Mouse (Mus musculus) CD4-positive helper T cell, adult 2 months (primary cell): Measurements from ENCODE around the gene Rcan2.
A peak's percentile ranks its signal among the peaks of the same experiment; 100 is the strongest.

Experiments
- DNase-seq: peaks from one replicate; pipeline ENCODE4 v3.0.0-alpha.2; 2012; ENCODE audit warnings: low read depth, missing footprints, low spot score

Rcan2 gene

DNA sequence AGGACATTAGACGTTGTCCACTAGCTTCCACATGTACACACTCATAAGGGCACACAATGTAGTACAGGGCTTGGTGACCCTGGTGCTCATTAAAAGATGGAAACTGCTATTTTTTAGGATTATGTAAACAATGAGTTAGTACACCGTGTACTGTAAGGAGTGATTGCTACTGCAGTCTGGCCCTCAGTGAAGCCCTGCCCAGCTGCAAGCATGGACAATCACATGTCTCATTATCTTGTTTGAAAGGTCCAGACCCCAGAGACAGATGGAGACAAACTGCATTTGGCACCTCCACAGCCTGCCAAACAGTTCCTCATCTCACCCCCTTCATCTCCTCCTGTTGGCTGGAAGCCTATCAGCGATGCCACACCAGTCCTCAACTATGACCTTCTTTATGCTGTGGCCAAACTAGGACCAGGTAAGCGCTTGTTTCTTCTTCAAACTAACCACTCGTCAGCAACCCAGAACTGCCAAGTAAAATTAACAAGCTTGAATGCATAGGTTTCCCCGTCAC is 219.6 kb downstream of the Rcan2 start:
- no peak for DNase-seq

DNA sequence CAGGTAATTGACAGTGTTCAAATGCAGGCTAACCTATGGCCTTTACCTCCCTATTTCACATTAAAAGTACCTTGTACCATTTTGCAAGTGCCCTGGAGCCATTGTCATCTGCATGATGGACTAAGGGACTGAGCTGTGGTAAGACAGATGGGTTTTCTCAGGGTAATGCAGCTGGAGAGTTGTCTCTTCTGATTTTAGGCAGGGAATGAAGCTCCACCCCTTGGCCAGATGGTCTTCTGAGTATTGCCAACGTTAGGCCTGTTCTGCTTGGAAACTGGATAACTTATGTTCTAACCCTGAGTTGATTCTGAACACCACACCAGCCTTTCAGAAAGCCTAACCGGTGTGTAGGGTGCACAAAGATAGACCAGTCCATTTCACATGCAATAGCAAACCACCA is 222.7 kb downstream of the Rcan2 start:
- DNase-seq: no peak

DNA sequence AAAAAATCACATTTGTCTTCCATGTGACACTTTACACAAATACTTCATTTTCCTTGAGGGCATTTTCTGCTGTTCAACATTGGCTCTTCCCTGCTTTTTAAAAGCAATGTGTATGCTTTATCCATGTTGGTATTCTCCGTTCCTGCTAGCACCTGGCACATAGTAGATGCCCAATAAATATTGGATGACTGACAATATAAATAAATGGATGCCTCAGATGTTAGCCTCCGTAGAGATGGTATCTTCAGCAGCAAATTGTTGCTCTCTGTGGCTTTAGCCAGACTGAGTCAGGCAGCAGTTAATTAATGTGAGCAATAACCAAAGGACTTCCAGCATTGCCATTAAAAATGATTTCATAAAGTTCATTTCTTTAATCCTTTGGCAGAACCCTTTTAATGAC is 223.9 kb downstream of the Rcan2 start:
- no peak for DNase-seq

DNA sequence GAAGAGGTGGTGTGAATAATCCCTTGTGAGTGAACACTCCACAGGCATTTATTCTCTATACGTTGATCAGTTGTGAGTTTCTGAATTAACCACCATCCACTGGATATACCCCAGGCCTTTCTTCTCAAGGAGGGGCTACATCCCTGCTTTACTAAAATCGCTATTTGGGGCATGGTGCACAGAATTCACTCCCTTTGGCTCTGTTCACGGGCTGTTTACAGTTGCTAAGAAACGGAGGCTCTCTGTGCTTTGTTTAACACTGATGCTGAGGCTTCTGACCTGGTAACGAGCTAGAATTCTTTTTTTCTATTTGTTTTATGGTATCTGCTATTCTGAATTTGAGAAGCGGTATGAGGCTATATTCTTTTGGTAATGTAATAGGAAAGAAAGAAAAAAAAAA is 224.8 kb downstream of the Rcan2 start:
- DNase-seq: no peak

DNA sequence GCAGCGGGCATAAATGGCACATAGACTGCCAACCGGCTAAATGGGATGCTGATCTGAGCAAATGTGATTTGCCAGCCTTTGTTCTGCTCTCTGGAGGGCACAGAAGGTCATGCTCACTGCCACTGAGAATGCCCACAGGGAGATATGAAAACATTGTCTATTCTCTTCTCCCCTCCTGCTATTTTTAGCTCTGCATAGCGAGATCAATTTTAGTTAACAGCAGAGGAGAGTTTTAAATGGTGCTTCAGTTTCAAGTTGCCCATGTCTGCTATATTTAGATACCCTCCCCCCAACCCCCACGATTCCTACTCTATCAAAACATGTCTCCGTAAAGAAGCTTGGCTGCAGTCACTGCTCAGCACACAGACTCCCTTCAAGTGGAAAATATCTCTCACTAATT is 225.2 kb downstream of the Rcan2 start:
- DNase-seq: no peak

DNA sequence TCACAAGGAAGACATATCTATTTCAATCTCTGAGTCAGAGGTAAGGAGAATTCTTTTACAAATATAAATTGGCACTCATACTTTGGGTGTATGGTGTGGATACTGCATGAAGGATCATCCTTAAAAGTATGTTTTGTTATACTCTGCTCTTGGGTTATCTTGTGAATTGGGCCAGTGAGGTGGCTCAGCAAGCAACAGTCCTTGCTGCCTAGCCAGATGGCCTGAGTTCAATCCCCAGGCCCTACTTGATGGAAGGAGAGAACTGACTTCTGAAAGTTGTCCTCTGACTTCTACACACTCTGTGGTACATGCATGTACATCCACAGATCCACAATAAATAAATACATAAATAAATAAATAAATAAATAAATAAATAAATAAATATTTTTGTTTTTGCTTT is 225.6 kb downstream of the Rcan2 start:
- DNase-seq: no peak

DNA sequence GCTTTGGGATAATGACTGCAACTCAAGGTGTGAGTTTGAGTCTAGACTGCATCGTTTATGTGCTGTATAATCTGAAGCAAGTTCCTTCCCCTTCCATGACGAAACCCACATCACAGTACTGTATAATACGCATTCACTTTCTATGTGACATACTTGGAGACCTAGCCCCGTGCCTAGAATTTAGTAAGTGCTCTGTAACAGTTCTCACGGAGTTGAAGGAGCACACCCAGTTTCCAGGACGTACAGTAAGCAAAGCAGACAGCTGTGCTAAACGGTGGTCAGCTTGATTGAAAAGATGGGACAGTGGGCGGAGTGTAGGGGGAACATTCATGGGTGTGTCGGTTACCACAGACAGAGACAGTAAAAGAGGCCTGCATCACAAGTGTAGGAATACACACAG is 226.2 kb downstream of the Rcan2 start:
- no peak for DNase-seq

DNA sequence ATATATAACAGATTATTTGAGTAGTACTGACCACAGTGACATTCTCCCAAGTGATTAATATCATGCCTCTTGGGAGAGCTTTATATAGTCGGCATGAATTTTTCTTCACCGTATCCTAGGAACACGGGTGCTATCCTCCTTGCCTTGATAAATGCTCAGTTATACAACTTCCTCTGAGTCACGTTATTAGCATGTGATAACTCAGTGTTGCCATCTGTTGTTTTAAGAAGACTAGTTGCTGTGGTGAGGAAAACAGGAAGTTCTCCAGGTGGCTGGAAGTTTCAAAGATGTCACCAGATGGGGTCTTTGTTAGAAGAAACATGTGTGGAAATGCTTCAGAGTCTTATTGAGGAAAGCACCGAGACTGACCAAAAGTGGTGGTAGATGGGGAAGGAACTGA is 228.5 kb downstream of the Rcan2 start:
- no peak for DNase-seq

DNA sequence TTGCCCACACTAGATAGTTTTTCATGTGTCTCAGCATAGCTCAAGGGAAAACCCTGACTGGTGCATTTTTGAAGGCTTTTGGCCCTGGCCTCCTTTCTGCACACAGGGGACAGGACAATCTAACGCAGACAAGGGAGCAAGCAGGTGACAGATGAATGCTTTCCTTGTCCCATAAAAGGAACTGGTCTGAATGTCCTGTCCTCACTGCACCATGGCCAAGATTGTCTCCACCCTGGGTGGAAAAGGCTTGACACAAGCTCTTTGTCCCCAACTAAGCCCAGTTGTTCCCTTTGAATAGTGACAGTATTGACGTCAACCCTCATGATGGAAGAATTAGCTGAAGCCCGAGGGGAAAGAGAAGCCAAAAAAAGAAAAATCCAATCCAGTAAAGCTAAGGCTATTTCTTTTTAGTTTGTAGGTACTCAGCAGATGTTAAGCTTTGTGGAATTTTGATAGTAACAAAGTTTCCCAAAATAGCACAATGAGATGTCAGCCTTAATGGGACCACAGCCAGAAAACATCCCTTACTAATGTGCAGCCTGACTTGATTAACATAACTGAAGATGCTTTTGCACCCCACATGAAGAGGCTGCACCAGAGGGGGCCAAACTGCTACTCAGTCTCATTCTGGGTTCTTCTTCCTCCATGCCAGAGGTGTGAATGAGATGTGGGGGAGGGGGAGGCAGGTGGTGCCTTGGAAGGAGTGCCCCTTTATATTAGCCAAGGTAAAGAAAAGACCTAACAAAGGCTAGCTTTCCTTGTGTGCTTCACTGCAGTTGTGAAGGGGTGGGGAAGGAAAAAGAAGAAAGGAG is 229.8 kb downstream of the Rcan2 start:
- DNase-seq: no peak

DNA sequence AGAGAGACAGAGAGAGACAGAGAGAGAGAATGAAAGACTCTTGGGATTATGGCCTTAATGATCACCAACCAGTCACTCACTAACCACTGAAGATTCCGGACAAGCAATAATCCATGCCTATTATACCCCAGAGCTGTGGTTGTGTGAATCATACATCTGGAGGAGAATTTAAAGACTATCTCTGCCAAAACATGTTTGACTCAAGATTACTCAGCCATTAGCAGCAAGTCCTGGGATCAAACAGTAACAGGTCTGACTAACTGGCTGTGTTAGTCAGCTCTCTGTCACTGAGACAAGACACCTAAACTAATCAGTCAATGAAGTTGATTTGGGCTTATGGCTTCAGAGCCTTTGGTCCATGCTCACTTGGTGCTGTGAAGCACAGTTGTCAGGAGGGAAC is 233.9 kb downstream of the Rcan2 start:
- no peak for DNase-seq

DNA sequence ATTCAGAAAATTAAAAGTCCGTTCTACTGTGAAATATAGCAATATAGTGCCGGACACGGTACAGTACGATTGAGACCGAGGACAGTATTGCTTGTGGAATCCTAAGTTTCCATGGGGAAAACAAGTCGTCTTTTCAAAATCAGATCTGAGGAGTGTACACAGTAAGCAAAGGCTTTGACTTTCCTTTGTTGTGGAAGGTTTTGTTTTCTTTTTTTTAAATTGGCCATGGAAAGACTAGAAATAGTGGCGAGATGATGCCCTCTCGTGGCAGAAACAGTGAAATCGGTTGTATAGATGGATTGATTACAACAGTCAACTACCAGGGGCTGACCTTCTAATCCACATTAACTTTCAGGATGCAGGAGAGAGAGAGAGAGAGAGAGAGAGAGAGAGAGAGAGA is 237.5 kb downstream of the Rcan2 start:
- DNase-seq: no peak

DNA sequence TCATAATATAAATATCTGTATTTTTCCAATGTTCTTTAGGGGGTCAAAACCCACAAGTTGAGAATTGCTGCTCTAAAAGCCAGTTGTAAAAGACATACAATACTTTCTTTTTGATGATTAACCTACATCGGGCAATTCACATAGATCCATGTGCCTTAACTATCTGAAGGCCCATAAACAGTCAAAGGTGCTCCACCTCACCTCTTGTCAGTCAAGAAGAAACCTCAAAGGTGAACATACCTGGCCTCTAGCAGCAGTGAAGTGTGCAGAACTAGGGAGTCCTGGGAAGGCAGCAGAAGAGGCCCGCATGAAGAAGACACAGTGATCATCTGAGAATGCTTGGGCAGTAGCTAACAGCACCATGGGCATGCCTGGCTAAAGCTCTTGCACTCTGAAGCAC is 239.3 kb downstream of the Rcan2 start:
- DNase-seq: no peak

DNA sequence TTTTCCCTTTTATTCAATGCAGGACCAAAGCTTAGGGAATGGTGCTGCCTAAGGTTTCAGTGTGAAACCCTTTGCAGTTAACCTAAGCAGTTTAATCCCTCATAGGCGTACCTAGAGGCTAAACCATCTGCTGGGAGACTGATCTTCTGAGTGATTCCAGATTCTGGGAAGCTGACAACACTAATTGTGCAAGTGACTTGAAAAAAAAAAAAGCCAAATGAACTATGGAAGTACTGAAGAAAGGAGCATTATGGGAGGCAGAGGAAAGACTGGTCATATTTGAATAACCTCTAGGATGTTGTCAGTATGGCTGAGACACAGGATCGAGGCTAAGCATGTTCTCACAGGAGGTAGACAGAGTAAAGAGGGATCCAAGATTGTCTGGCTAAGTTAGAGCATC is 241.2 kb downstream of the Rcan2 start:
- DNase-seq: no peak

DNA sequence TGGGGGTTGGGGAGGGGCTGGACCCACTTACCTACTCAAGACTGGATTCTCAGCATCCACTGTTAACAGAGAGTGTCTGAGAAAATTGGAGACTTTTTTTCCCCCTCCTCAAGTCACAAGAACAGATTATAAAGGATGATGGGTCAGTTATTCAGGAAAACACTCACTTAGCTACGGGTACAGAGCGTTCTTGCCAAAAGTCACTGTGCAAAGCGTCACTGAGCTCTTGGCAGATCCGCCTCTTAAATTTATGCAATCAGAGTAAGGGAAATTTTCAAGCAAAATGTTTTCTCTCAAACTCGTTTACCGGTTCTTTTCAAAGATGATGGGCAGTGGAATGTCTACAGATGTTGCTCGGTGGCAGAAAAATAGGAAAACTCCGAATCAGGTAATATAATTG is 241.7 kb downstream of the Rcan2 start:
- no peak for DNase-seq

DNA sequence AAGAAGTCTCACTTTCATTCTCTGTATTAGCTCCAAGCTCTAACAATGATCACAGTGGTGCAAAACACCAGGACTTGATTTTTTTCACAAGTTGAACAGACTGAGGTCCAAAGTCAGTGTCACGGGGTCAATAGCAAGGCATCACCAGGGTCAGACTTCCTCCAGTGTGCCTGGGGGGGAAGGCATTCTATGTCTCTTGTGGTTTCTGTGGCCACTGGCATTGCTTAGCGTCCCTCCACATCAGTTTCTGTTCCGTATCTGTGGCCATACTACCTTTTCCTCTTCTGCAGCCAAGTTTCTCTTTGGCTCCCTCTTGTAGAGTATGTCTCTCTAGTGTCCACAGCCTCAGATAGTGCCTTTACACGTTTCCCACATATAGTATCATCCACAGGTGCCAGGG is 252.3 kb downstream of the Rcan2 start:
- no peak for DNase-seq

DNA sequence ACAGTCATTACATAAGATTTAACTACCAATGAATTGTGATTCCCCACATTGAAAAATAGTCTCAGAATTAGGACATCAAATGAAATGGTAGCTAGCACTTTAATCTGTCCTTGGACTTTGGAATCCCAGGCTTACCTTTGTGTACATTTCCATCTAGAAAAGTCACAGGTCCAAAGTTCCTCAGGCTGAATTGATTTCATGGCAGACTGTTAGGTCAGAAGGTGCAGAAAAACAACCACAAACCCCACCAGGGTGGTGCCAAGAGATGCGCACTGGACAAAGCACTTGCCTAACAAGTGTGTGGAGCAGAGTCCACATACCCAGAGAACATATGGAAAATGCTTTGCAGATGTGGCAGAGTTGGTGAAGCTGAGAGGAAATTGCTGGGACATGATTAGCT is 256.0 kb downstream of the Rcan2 start:
- no peak for DNase-seq

DNA sequence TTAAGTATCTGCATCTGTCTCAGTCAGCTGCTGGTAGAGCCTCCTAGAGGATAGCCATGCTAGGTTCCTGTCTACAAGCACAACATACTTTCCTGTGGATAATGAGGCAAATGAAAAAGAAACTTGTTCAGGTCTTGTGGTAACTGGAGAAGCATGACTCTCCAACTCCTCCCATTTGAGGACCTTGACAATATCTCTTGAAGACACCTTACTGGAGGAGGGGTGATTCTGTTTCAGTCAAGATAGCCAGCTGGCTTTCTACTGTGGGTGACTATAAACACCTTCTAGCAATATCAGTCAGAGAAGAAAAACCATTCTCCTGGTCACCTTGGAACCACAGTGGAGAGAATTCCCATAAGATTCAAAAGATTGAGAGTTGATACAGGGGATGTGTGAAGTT is 257.0 kb downstream of the Rcan2 start:
- no peak for DNase-seq

DNA sequence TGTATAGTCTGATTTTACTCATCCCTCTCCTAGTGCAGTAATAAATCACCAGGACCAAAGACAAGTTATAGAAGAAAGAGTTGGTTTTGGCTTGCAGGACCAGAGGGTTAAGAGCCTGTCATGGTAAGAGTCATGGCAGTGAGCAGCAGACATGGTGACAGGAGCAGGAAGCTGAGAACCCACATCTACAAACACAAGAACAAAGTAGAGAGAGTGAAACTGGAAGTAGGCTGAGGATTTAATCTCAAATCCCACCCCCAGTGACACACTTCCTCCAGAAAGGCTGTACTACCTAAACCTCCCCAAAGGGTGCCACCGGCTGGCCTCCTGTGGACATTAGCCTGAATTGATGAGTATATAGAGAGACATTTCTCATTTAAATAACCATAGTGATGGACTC is 259.6 kb downstream of the Rcan2 start:
- no peak for DNase-seq

DNA sequence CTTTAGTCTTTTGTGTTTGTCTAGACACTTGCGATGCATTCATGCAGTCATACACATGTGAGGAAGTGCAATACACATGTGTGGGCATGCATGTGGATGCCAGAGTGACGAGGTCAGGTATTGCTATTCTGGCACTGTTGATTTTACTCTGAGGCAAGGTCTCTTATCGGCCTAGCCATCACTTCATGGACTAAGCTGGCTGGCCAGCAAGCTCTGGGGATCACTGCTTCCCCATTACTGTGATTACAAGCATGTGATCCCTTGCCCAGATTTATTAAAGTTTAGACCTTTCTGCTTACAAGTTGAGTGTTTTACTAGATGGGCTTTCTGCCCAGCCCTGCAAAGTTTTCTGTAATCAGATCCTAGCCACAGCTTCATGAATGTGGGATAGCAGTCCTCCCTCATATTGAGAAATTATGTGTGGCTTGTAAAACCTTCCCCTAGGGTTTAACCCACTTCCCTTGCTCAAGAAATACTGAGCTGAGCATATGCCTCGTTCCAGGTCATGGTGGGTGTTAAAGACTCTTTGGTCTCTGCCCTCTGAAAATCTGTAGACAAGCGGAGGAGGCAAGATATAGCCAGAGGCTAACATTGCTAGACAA is 260.2 kb downstream of the Rcan2 start:
- no peak for DNase-seq

DNA sequence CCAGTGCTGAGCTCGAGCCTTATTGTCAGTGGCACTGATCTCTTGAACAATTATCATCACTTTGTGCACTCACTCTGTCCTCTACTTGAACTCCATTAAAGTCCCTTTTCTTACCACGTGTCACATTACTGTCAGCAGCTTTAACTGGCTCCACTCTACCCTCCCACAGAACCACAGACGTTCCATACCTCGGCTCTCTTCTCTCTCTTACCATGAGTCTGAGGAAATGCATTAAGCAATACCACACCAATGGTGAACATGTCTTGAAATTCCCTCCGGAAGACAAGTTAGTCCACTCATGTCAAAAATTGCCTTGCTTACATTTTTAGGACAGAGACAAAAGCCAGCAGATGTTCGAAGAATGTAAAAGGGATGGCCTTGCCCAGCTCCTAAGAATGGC is 267.7 kb downstream of the Rcan2 start:
- DNase-seq: no peak

DNA sequence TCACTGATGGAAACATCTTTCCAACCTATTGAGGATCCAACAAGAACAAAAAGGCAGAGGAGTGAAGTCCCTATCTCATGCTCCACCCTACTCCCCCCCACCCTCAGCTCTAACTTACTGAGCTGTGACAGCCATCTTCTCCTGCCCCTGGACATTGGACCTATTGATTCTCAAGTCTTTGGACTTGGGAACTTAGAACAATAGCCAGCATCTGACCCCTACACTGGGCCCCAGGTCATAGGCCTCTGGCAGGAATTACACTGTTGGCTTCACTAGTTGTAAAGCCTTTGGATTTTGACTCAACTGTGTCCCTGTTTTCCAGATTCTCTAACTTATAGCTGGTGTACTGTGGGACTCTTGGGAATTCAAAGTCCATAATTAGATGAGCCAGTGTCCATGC is 270.5 kb downstream of the Rcan2 start:
- DNase-seq: no peak

DNA sequence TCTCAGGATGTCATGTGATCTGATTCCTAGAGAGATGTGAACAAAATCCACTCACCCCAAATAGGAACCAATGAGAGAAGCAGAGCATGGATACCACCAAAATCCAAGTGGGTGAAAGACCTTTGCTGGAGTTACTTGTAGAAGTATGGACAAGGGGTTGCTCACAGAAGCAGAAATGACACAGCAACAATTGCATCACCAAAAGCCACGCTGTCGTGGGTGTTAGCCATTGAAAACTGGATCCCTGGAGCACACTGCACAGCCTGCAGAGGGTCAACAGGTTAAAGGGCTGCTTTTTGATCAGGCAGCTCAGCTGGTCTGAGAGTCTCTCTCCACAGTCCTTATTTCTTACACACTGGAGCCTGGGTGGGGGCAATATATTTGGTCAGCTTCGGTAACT is 274.4 kb downstream of the Rcan2 start:
- DNase-seq: no peak

DNA sequence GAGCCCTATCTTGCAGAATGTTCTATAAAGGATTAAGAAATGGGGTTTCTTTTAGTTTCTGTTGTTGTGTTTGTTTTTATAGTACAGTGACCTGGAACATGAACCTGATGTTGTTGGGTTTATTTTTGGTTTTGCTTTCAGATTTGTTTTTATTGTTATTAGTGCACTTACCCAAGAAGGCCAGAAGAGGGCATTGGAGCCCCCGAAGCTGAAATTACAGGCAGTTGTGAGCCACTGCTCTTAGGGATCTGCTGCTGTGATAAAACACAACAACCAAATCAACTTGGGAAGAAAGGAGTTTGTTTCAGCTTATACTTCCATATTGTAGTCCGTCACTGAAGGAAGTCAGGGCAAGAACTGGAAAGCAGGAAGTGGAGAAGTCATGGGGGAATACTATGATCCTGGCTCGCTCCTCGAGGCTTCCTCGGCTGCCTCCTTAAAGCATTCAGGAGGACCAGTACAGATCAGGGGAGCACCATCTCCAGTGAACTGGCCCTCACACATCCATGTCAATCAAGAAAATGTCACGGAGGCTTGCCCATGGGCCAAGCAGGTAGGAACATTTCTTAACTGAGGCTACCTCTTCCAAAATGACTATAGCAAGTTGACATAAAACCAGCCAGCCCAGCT is 275.0 kb downstream of the Rcan2 start:
- DNase-seq: peak; percentile 61
